Mouse (Mus musculus) myocyte (in vitro differentiated cells): ENCODE data around the gene Slc22a23.

Experiments
- E2F4 ChIP-seq: IDR thresholded peaks from one replicate; pipeline ENCODE4 v1.6.1; 2011; ENCODE audit warnings: mild to moderate bottlenecking, control low read depth, moderate library complexity; ENCODE audit not compliant: insufficient read depth
- MAX ChIP-seq: IDR thresholded peaks from one replicate; pipeline ENCODE4 v1.6.1; 2011; ENCODE audit warnings: low read depth, mild to moderate bottlenecking, control low read depth
- MYOG ChIP-seq, 3 experiments: IDR thresholded peaks; one replicate each; pipeline ENCODE4 v1.6.1; 2011; ENCODE audit warnings: control low read depth in 2 of 3, low read depth in 2 of 3, mild to moderate bottlenecking in 2 of 3; ENCODE audit not compliant: insufficient read length in 2 of 3, control insufficient read depth in 1 of 3, insufficient read depth in 1 of 3
- POLR2A ChIP-seq: IDR thresholded peaks from one replicate; pipeline ENCODE4 v1.6.1; 2011; ENCODE audit warnings: low read depth, mild to moderate bottlenecking, control low read depth, moderate library complexity; ENCODE audit not compliant: insufficient read length
- REST ChIP-seq: IDR thresholded peaks from one replicate; pipeline ENCODE4 v1.6.1; 2011; ENCODE audit warnings: mild to moderate bottlenecking, control low read depth, moderate library complexity; ENCODE audit not compliant: insufficient read depth, insufficient read length
- TCF12 ChIP-seq: IDR thresholded peaks from one replicate; pipeline ENCODE4 v1.6.1; 2011; ENCODE audit warnings: mild to moderate bottlenecking, control low read depth; ENCODE audit not compliant: poor library complexity, insufficient read depth, severe bottlenecking

GRCm38 (mm10) chr13:34266067-34266466 lies 78.9 kb downstream of the Slc22a23 start:
- TF ChIP-seq POLR2A, result no peak
- TF ChIP-seq REST, result no peak
- TF ChIP-seq MAX, result no peak
- TF ChIP-seq TCF12, result no peak
- TF ChIP-seq E2F4, result no peak
- TF ChIP-seq MYOG (IDR thresholded peaks at IDR 0.05; ENCODE audit: control insufficient read depth in 1 of 3, insufficient read depth in 1 of 3, insufficient read length in 2 of 3, low read depth in 2 of 3), result no peak
